Mouse (Mus musculus) liver, embryonic 16.5 days (tissue): ENCODE results near the gene Eya3. TPM values are rescaled to one million over a fixed set of nuclear protein-coding genes. Genes with fewer than 3 reads are reported as not detected.

Experiments used
- ATAC-seq: fragments of 200-750 bp; cut with Nextera tagmentation; 2 replicates; pipeline ENCODE4 v1.8.0; 2017; ENCODE audit warnings: low read depth, mild to moderate bottlenecking, moderate number of reproducible peaks, moderate library complexity
- H3K27ac ChIP-seq: fragments of 300-500 bp; sonication (generic); 2 replicates; pipeline ENCODE4 v1.5.1; 2014; ENCODE audit warnings: mild to moderate bottlenecking, low read length
- H3K27me3 ChIP-seq: fragments of 300-500 bp; sonication (generic); 2 replicates; pipeline ENCODE4 v1.6.1; 2014; ENCODE audit warnings: low read depth, low read length, mixed read lengths; ENCODE audit not compliant: control insufficient read depth, insufficient read depth
- H3K36me3 ChIP-seq: fragments of 300-500 bp; sonication (generic); 2 replicates; pipeline ENCODE4 v1.6.1; 2014; ENCODE audit warnings: mild to moderate bottlenecking; ENCODE audit not compliant: control insufficient read depth, insufficient read depth
- H3K4me1 ChIP-seq: fragments of 300-500 bp; sonication (generic); 2 replicates; pipeline ENCODE4 v1.6.1; 2014; ENCODE audit warnings: low read depth, low read length, mixed read lengths; ENCODE audit not compliant: control insufficient read depth
- H3K4me2 ChIP-seq: fragments of 300-500 bp; sonication (generic); 2 replicates; pipeline ENCODE4 v1.6.1; 2014; ENCODE audit warnings: low read depth, low read length, mixed read lengths
- H3K4me3 ChIP-seq: fragments of 300-500 bp; sonication (generic); 2 replicates; pipeline ENCODE4 v1.5.1; 2014; ENCODE audit warnings: low read depth, mild to moderate bottlenecking, low read length
- H3K9ac ChIP-seq: fragments of 300-500 bp; sonication (generic); 2 replicates; pipeline ENCODE4 v1.6.1; 2014; ENCODE audit warnings: low read depth, low read length
- H3K9me3 ChIP-seq: fragments of 300-500 bp; sonication (generic); replicated peaks from 2 replicates; pipeline ENCODE4 v1.6.1; 2016; ENCODE audit warnings: low read length; ENCODE audit not compliant: control insufficient read depth
- WGBS: fragments of 180-500 bp; shearing (Covaris S2); extraction: QIAGEN DNeasy Blood & Tissue Kit; methylation state at CpG from one replicate; pipeline ENCODE4 v1.1.7; 2014; ENCODE audit not compliant: insufficient replicate concordance; 5-methylcytosine and 5-hydroxymethylcytosine counted together
- polyA plus RNA-seq: library from polyadenylated mRNA; unstranded; fragments of >200 nt; fragmentation: Nextera tagmentation; extraction: Ambion mirVana; gene quantifications from 2 replicates; pipeline ENCODE4 v1.2.1, GENCODE M21; 2015

Eya3 gene
- polyA plus RNA-seq, 1 experiment from 2014 or later = 14.5 TPM

DNA sequence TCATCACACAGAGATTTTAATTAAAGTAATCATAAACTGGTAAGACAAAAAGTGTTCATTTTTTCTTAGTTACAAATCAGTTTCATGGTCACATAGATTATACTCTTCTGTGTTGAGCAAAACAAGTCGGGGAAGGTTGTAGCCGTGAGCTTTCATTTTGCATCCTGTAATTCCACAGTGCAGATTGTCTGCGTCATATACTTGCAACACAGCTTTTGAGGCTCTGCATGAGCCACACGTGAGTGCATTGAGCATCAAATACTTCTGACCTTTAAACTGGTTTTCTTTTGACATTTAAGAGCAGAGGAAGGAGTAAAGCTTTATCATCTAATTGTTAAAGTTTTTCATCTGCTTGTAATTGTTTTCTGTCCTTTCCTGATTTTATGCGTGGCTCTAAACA is 16.5 kb downstream of the Eya3 start:
- Histone ChIP-seq H3K4me1 (peaks cover 4% of the 10 kb centered on the region), H3K27me3 (no peaks in the 10 kb centered on the region), H3K4me3 (no peak overlapping the region), H3K9me3 (no peaks in the 10 kb centered on the region), H3K9ac (no peak overlapping the region), H3K27ac (no peak overlapping the region), H3K36me3 (no peaks in the 10 kb centered on the region), H3K4me2 (no peak overlapping the region)
- 69% methylated on average over 5 of the region's 5 CpGs for WGBS
- ATAC-seq = no peak

DNA sequence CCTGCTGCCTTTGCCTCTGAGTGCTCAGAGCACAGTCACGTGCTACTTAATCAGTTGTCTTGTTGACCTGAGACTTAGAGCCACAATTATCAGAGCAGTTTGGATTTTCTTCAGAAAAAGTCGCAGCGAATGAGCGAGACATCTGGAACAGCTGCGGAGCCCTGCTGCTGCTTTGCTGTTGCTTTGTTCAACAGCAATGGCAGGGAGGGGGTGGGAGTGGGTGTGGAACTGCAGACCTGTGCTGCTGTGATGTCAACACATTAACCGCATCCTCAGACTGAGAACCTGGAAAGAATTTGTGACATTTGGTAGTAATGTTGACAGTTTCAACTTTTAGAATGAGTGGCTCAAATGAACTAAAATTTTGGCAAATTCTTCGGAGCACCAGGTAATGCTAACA is 20.3 kb downstream of the Eya3 start:
- Histone ChIP-seq H3K9me3 (no peaks in the 10 kb centered on the region), H3K4me3 (no peak overlapping the region), H3K9ac (no peak overlapping the region), H3K4me1 (no peaks in the 10 kb centered on the region; the same call in none of the 2 replicates), H3K4me2 (no peak overlapping the region), H3K36me3 (no peaks in the 10 kb centered on the region; the same call in 1 of the 2 replicates), H3K27me3 (no peaks in the 10 kb centered on the region), H3K27ac (no peak overlapping the region)
- 90% methylated on average over 7 of the region's 7 CpGs for whole genome bisulfite sequencing
- no peak for ATAC-seq

GRCm38 (mm10) chr4:132672697-132673096 is 33.9 kb downstream of the Eya3 start:
- Histone ChIP-seq H3K36me3 (peaks cover 18% of the 10 kb centered on the region), H3K9ac (no peak overlapping the region), H3K4me1 (no peaks in the 10 kb centered on the region), H3K4me3 (no peak overlapping the region), H3K4me2 (no peak overlapping the region), H3K27ac (no peak overlapping the region), H3K27me3 (no peaks in the 10 kb centered on the region), H3K9me3 (no peaks in the 10 kb centered on the region)
- ATAC-seq = no peak
- 91% methylated on average over 5 of the region's 5 CpGs for WGBS

DNA sequence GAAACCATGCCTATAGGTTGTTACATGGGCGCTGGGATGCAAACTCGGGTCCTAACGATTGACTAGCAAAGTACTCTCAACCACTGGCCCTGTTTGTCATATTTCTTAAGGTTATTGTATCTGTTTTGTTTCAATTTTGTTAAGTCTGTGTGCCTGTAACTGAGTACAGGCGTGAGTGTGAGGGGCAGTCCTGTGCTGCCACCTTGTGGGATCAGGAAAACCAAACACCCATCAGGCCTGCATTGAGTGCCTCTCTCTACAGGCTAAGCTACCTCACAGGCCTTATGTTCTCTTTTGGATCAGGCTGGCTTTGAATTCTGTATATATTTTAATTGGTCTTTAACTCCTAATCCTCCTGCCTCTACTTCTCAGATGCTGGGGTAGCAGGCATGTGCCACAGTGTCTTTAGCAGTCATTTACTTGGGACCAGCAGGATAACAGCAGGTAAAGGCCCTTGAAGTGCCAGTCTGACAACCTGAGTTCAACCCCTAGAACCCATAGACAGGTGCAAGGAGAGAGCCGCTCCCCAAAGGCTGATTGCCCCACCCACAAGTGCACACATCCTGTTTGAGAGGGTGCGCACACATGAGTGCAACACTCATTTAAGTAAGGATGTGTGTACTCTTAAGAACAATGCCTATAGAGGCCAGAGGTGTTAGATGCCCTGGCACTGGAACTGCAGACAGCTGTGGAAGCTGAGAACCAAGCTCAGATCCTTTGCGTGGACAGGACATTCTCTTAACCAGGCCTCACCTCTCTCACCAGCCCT is 38.2 kb downstream of the Eya3 start:
- no peak overlapping the region for H3K4me2 ChIP-seq
- H3K4me1 ChIP-seq = no peaks in the 10 kb centered on the region
- no peaks in the 10 kb centered on the region for H3K27me3 ChIP-seq
- H3K36me3 ChIP-seq = peaks cover 20% of the 10 kb centered on the region
- H3K4me3 ChIP-seq = no peak overlapping the region
- no peak overlapping the region for H3K9ac ChIP-seq
- 75% methylated on average over 7 of the region's 7 CpGs for WGBS
- no peaks in the 10 kb centered on the region for H3K9me3 ChIP-seq
- H3K27ac ChIP-seq = no peak overlapping the region
- ATAC-seq = 0 out of 2 replicates have a peak, but pooled peaks have one; percentile 30

- Histone ChIP-seq H3K4me1 (no peaks in the 10 kb centered on the region), H3K36me3 (peaks cover 12% of the 10 kb centered on the region), H3K27ac (no peak overlapping the region), H3K9me3 (no peaks in the 10 kb centered on the region), H3K27me3 (no peaks in the 10 kb centered on the region), H3K4me3 (no peak overlapping the region), H3K9ac (no peak overlapping the region), H3K4me2 (no peak overlapping the region)
- WGBS = 67% methylated on average over 2 of the region's 2 CpGs
- no peak for ATAC-seq
Observed at GRCm38 (mm10) chr4:132689634-132690033, 50.8 kb downstream of the Eya3 start.

DNA sequence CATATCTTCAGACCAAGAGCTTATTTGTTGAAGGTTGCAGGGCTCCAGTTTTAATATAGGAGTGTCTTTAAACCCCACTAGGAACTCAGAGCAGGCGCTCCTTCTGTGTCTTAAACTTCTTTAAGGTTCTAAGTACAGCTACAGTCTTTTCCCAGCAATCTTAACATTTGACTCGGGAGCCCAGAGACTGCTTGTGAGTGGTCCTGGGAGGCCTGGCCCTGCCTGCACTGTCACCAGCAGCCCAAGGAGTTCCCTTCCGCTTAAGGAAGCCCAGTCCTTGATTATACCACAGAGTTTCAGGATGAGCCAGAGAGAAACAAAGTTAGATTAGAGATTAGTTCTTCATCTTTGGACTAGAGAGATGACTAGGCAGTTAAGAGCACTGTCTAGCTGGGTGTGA is 54.6 kb downstream of the Eya3 start:
- Histone ChIP-seq H3K27ac (no peak overlapping the region), H3K4me2 (no peak overlapping the region), H3K9me3 (no peaks in the 10 kb centered on the region), H3K4me1 (no peaks in the 10 kb centered on the region), H3K4me3 (no peak overlapping the region), H3K36me3 (peaks cover 23% of the 10 kb centered on the region), H3K27me3 (no peaks in the 10 kb centered on the region), H3K9ac (no peak overlapping the region)
- 84% methylated on average over 3 of the region's 3 CpGs for whole genome bisulfite sequencing
- ATAC-seq = no peak

DNA sequence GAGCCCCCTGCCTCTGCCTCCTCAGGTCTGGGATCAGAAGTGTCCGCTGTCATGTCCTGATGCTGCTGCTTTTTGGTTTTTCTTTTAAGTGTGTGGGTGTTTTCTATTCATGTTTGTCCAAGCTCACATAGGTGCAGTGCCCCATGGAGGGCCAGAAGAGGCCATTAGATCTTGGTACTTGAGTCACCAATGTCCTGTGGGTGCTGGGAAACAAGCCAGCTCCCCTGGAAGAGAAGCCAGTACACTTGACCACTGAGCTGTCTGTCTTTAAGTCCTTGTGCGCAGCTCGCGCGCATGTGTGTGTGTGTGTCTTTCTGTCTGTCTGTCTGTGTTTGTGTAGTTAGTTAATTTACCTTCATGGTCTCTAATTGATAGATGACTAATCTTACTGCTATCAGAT is 63.3 kb downstream of the Eya3 start:
- Histone ChIP-seq H3K27me3 (no peaks in the 10 kb centered on the region), H3K4me1 (no peaks in the 10 kb centered on the region), H3K9ac (no peak overlapping the region), H3K36me3 (peaks cover 22% of the 10 kb centered on the region), H3K4me3 (no peak overlapping the region), H3K9me3 (no peaks in the 10 kb centered on the region), H3K4me2 (no peak overlapping the region), H3K27ac (no peak overlapping the region)
- 92% methylated on average over 5 of the region's 5 CpGs for WGBS
- ATAC-seq = no peak

GRCm38 (mm10) chr4:132706885-132707284 is 68.1 kb downstream of the Eya3 start:
- ATAC-seq = no peak

DNA sequence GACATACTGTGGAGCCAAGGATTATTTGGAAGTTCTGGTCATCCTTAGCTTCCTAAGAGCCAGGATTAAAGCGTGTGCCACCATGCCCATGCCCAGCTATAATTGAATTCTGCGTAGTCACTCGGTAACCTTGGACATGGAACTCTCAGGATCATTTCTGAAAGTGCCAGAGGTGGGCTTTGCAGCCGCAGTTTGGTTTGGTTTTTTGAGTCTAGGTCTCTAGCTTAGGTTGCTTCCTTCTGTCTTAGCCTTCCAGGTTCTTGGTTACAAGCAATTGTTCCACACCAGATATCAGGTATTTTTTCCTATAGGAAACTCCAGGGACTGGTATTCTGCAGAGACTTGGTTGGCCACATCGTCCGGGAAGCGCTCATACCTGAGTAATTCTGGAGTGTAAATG is 74.4 kb downstream of the Eya3 start:
- Histone ChIP-seq H3K27me3 (no peaks in the 10 kb centered on the region), H3K27ac (no peak overlapping the region)

More at GRCm38 (mm10) chr4:132706885-132707284, 68.1 kb downstream of the Eya3 start:
- WGBS = 83% methylated on average over 8 of the region's 8 CpGs
- Histone ChIP-seq H3K4me2 (no peak overlapping the region), H3K27me3 (no peaks in the 10 kb centered on the region), H3K4me3 (no peak overlapping the region), H3K9me3 (no peaks in the 10 kb centered on the region), H3K27ac (no peak overlapping the region), H3K9ac (no peak overlapping the region), H3K4me1 (no peaks in the 10 kb centered on the region), H3K36me3 (peaks cover 40% of the 10 kb centered on the region)

More for the DNA sequence above, 74.4 kb downstream of the Eya3 start:
- no peaks in the 10 kb centered on the region for H3K9me3 ChIP-seq
- H3K4me3 ChIP-seq = no peak overlapping the region
- ATAC-seq = no peak
- no peak overlapping the region for H3K9ac ChIP-seq
- WGBS = 92% methylated on average over 7 of the region's 7 CpGs
- H3K36me3 ChIP-seq = peaks cover 36% of the 10 kb centered on the region
- no peaks in the 10 kb centered on the region for H3K4me1 ChIP-seq
- H3K4me2 ChIP-seq = no peak overlapping the region
